Mouse (Mus musculus) kidney, postnatal 25 days (tissue): ENCODE data around the gene Fstl4.

Source experiments
- DNase-seq, 2 experiments: peaks; one replicate each; pipeline ENCODE4 v3.0.0; 2021; ENCODE audit warnings: mixed read lengths in 2 of 2

Fstl4 gene

DNA sequence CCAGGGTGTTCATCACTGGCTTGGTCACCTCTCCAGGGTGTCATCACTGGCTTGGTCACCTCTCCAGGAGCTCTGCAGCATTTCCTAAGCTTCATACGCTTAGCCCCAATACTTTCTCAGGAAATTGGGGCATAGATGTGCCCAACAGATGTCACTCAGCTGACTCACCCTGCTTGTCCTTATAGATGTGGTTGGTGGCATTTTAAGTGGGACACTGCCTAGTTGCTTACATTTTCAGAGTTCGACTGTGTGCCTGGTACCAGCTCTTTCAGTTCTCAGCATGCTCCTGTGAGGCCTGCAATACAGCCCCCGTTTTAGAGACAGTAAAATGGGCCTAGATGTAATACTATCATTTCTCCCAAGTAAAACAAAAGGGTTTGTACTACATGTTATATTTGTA is 8.6 kb downstream of the Fstl4 start:
- no peak for DNase-seq

DNA sequence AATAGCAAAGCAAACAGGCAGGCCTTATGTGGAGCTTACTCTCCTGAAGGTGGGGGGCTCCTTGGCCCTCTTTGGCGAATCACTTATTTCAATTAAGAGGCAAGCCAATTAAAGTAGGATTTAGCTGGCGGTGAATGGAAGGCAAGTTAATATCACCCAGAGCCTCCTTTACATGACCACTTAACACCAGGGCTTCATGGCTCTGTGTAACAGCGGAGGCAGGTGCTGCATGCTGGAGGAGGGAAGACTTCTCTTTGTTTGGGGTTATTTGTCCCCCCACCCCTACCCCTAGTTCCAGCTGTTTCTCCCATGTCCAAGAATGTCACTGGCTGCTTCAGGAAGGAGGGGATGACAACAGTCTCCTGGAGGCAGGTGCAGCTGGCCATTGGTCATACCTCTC is 10.9 kb downstream of the Fstl4 start:
- DNase-seq = no peak

DNA sequence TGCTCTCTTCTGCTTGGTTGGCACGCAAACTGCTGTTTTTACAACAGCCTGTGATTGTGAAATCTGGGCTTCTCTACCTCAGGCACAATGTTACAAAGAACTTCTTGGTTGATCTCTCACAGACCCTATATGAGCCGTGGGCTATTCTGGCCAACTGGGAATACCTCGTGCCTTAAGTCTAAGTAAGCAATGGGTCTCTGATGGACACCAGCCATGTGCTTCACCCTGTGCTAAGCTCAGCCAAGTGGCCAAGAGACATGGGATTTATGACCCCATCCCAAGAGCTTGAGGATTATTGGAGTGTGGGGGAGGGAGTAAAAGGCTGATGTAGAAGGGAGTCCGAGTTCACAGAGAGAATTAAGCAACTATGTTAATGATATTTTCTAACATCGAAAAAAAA is 18.0 kb downstream of the Fstl4 start:
- DNase-seq = no peak

DNA sequence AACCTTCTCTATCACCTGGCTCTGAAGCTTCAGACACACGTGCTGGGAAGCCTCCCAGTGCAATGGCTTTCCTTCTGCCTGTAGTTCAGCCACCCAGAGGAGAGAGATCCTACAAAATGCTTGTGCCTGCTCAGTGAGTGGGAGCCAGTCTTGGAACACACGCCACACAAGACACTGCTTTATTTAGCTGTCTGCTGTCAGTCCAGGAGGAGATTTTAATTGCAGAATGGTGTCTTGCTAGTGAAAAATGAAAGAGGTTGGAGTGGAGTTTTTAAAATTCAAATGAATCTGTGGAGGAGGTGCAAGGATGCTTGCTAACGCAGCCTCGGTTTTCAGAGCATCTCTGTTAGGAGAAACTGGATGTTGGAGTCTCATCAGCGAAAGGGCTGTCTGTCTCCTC is 29.9 kb downstream of the Fstl4 start:
- no peak for DNase-seq

DNA sequence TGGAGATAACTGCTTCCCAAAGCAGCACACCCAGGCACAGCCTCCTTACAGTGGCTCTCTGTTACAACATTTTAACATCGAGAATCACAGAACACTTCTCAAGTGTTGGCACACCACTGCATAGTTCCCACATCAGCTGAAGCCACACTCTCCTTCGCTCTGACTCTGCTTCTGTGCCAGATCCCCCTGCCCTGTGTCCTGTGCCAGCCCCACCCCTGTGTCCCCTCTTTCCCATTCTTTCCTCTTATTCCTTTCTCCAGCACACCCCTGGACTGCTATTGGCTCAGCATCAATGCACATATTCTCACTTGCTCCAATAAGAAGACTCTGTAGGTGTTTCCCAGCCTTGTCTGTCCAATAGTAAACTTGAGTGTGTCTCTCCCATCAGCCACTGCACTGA is 45.1 kb downstream of the Fstl4 start:
- DNase-seq = no peak

DNA sequence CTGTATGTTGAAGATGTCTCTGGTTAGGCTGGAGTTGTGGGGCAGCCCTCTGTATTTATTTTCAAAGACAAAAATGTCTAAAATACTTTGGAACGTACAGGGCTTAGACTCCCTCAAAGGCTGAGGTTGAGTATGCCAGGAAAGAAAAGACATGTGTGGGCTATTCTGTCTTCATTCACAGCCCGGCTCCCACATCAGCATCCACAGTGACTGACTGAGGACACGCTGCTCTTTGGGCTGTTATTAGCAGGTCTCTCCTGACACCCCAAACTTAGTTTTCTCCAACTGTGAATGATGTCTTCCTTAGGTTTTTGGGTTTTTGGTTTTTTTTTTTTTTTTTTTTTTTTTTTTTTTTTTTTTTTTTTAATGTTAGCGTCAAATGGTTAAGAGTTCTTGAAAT is 51.6 kb downstream of the Fstl4 start:
- DNase-seq = no peak

DNA sequence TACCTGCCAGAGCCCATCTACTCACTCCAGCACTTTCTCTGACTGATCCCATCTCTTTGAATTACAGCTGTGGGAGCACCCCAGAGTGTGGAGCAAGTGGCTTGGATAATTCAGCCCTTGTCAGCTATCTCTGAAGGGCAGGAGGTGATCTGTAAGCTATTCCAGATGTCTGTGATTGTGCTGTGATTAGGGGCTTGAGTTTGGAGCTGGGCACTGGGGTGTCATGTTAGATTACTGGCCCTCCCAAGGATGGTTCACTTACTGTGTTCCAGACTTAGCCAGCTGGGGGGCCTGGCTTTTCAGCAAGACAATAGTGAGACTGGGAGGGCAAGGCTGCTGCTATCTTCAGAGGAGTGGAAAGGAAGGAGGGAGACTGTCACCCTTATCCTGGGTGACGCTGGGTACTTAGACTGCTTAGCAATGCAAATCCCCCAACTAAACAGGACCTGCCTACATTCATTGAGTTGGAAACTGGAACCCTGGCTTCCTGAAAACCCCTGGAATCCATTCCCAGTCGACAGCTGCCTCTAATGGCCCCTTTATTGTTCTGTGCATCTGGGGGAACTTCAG is 56.0 kb downstream of the Fstl4 start:
- DNase-seq = no peak

DNA sequence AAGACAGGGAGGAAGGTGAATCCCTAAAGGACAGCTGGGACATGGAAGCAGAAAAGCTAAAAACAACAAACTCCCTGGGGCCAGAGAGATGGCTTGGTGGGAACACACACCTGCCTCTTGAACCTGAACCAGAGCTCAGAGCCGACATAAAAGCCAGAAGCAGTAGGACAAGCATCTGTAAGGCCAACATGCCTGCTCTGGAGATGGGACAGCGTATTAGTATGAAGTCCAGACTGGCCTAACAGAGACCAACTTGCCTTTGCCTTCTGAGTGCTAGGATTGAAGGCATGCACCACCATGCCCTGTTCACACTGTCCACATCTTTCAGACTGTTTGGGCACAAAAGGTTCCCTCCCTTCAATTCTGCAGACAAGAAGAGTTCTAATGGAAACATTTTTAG is 62.2 kb downstream of the Fstl4 start:
- no peak for DNase-seq

DNA sequence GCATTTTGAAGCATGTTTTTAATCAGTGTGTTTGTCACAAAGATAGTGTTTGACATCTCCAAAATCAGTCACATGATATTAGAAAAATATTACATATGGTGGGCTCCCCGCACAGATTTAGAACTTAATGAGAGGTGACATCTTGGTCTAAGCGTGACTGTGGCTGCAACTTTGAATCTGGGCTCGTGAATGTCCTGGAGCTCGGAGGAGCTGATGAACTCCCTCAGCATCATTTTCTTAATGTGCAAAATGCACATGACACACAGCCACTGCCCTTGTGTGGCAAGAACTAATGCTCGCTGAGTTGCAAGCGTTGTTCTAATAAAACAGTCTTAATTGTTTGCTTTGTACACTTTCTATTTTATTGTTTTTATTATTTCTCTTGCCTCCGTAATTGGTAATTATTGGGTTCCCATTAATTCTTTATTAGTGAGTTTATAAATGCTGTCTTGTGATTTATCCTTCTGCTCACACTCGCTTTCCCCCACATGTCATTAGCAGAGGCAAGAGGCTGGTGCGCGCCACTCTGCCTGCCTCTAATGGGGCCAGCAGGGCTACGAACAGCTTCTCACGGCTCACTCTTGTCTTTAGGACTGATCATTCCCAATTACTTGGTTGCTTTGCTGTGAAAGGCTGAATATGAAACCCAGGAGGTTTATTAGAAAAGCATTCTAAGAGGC is 67.3 kb downstream of the Fstl4 start:
- no peak for DNase-seq

DNA sequence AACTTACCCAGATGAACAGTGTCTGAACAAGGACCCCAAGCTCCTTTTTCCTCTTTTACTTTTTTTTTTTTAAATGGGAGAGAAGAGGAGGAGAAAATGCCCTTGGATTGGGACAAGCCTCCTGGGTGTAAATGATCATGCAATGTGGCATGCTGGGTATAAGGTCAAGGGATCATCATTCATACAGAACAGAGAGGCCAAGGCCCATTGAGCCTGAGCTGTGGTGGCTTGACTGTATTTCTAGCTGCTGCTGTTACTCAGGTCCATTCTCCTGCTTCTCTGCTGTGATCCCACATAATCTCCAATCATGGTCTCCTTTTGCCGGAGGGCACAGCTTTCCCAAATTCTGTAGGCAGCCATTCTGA is 67.9 kb downstream of the Fstl4 start:
- DNase-seq = no peak

DNA sequence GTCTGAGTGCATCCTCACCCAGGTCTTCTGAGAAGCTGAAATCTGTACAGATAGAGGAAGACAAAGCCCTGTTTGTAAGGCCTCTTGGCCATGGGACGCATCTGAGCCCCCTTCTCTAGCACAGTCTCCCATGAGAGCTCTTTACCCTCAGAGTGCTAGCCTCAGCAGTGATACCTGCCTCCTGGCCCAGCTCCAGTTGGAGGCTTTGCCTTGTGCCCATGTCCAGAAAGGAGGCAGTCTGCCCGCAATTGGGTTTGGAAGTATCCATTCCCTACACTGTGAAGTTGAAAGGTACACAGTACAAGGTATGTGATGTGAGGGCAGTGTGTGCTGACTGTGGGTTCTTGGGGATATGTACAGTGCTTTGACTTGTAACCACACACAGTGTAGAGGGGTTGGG is 84.3 kb downstream of the Fstl4 start:
- no peak for DNase-seq

DNA sequence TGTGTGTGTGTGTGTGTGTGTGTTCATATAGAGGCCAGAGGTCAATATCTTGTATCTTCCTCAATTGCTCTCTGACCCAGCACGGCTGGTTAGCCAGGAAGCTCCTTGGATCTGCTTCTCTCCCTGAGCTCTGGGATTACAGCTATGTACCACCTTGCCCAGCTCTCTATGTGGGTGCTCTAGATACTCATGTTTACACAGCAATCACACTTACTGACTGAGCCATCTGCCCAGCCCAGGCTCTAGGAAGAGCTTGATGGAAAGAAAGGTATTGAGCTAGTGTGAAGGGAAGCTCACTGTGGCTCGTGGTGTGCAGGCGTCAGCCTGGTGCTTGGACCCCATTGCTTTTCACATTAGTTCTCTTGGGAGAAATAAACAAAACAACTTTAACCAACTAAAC is 85.6 kb downstream of the Fstl4 start:
- no peak for DNase-seq

DNA sequence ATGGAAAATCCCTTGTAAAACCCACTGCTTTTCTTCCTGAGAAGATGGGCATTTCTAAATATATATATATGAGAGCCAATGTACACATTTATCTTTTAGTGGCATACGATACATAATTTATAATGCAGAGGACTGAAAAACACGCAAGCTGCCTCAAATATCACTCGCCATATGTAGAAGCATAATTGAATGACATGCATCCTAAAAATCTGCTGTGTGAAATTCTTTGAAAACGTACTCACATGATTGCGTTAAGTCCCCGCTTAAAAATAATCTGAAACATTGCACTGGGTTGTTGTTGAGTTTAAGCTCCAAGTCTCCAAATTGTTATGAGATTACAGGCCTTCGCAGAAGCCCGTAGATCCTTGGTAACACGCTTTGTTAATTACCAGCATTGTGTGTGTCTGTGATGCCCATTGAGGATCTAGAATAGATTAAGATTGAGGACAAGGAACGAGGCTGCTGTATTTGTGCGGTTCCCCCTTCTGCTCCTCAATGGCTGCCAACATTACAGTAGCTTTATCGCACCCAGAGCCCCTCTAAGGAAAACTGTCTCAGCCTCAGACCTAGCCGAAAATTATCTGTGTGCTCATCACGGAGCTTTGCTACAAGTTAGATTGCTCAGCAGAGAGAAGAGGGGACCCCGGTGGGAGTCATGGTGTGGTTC is 108.5 kb downstream of the Fstl4 start:
- no peak for DNase-seq

DNA sequence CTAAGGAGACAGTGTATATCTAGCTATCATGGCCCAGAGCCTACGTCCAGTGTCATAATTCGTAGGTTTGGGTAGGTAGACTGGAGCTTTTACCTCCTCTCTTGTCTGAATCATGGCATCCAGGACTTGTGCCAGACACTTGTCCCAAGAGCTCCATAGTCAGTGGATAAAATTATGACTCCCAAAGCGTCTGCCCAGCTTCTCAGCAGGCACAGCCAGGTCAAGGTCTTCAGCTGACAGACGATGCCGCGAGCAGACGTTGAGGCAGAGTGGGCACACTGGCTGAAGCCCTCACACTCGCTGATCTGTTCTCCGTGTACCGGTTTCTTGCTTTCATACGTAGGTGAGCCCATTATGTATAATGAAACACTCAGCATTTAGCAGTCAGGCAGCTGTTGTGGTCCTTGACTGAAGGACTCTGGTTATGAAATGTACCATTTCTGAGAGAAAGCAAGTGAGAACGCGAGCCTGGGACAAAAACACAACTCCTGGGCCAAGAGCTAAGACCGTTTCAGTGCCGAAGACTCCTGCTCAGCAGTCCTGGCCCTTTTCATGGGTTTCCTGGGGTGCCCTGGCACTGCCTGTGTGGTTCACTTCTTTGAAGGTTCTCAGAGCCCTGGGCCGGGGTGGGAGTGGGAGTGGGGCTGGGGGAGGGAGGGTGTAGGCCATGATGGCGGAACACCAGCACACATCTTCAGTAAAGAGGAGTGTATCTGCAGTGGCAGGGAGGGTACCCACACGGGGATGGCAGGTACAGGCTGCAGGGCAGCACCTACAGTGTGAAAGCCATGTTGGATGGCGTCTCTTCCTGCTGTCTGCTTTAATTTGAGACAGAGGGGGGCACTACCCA is 111.7 kb downstream of the Fstl4 start:
- DNase-seq = no peak

DNA sequence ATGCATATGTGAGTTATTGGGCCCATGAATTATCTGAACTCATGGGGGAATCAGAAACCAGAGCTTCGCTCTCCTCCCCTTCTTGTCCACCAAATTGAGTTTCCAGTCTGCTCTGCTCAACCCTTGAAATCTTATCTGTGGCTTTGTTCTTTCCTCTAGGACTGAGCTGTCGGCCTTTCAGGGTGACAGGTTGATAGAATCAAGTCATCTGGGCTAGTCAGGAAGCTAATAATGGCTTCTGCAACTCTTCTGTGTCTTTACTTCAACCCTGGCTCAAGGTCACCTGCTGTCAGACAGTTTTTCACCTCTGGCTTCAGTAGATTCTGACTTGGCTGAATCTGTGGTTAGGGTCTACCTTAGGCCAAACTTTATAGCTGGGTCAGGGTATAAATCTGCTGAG is 113.2 kb downstream of the Fstl4 start:
- no peak for DNase-seq

DNA sequence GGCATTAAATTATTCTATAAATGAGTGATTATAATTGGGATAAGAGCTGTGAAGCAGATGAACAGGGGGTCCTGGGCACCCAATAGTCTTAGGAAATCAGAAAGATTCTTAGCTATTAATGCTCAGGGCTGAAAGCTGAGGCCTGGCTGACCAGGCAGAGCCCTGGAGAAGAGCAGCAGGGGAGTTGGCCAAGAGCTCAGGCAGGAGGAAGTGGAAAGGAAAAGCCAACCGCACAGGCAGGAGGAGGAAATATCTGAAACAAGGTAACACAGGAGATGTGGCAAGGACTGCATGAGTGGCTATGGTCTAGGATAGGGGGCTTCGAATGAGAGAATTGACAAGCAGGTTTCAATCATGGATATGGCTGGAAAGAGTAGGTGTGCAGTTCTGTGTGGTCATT is 115.5 kb downstream of the Fstl4 start:
- no peak for DNase-seq

DNA sequence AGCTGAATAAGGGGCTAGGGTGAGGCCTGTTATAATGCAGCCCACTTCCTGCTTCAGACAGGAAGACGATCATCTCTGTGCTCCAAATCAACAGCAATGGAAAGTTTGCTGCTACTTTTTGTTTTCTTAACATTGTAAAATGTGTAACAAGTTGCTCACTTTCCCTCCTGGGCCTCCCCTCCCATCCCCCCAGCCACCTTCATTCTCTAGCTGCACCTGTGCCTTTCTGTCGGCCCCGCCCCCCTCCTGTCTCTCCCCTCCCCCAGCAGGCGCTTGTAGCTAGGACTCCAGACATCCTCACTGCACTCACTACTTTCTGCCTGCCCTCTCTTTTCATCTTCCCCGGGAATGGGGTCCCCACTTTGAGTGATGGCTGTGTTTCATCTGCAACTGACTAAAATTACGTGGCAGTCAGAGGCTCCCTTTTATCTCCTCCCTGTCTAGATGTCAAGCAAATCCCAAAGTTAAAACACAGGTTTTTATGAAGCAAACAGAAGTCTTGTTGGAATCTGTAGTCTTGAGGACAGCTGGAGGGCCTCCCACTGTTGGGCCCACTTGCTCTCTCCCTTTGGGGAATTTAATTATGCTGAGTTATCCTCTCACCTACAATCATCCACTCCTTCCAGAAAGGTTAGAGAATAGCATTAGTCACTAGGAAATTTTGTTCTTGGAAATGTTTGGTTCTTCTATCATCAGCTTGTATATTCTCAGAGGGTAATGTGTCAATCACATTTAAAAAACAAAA is 122.3 kb downstream of the Fstl4 start:
- no peak for DNase-seq

DNA sequence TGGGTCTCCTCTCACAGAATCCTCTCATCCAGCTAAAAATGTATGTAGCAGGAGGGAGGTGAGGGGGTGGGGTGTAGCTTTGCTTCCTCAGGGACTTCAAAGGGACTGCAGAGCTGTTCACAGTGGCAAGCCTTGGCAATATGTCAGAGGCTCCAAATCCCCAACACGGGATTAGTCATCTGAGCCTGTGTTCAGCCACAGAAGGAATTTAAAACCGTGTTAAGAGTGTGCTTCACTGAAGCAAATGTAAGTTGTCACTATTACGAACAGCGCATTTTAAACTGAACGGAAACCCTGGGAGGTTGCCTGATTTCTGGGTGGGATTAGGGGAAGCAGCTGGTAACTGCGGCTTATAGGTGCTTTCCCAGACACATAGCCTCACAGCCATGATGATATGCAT is 123.7 kb downstream of the Fstl4 start:
- DNase-seq = no peak

DNA sequence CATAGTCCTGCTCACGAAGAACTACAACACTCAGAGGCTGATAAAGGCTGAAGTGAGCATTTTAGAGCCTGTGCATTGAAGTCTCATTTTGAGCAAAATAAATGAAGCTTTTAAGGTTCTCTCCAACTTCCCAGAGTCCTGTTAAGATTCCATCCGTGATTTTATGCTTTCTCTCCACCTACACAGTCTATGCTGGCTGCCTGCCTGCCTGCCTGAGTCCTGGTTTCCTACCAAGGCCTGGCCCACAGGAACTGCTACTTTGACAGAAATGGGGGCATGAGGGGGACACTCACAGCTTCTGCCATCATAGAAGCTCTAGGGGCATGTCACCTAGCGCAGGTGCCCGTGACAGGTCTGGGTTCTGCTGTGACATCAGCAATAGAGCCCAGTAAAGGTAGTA is 125.1 kb downstream of the Fstl4 start:
- DNase-seq = no peak

DNA sequence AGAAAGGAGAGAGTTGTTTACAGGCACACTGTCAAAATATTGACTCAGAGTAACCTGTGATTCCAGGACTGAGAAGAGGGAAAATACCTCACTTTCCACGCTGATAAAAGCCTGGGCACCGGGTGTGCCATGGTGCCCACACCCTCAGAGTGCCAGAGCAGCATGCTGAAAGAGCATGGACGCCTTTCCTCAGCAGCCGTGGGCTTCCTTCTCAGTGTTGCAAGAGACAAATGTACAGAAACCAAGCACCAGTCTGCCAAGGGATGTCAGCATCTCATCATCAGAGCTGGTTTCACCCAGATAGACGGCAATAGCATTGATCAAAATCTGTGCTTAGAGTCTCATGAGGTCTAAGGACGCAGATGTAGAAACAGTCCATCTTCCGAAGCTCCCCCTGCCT is 125.7 kb downstream of the Fstl4 start:
- no peak for DNase-seq

DNA sequence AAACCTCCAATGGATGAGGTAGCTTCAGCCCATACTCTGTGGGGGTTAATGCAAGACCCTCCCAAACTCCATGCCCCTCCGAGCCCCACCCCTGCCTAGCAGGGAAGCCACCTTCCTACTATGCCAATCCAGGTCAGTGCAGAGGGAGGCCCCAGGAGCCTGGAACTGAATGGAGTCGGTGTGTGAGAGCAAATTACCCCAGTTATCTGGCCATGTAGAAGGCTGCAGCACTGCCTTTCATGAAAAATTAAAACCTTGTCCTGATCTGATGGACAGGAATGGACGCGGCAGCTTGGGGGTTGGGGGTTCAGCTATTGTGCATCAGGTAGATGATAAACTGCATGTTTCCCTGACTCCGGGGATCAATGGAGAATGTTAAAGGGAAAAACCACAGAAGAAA is 139.7 kb downstream of the Fstl4 start:
- no peak for DNase-seq

DNA sequence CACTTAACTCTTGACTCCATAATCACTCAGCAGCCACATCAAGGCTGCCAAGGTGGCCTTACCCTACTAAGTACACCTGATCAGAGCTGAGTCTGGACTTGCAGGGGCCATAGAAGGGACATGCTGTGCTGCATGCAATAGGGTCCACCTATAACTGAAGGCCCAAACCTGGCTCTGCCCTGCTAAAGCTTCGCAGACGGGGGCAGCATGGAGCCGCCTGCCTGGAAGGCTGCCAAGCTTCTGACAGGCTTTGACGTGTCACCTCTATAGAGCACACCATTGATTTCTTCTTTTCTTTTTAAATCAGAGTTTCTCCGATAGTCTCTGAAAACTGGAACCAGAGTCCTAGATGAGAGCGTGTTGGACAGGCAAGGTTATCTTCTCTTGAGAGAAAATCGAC is 146.4 kb downstream of the Fstl4 start:
- no peak for DNase-seq

DNA sequence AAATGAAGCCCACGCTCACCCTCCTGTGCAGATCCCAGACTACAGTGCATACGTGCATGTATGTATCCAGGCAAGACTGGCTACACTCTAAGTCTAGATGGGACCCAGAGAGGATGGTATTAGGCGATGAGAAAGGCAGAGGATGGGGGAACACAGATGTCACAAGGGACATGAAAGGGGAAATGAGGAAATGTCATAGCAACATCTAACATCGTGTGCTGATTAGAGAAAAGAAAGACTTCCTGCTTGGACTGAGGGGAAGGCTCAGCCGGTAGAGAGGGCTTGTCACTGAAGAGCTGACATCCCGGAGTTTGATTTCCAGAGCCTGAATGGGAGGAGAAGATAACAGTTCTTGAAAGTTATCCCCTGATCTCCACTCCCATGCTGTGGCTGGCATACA is 150.0 kb downstream of the Fstl4 start:
- DNase-seq = no peak
